Mouse (Mus musculus) cerebellum, adult (tissue): Measurements from ENCODE around the gene Iqcf1.
A peak's percentile ranks its signal among the peaks of the same experiment; 100 is the strongest.

Experiments used
- ATAC-seq: cut with Nextera tagmentation; 2 replicates; pipeline ENCODE4 v1.9.2; 2017; ENCODE audit warnings: mild to moderate bottlenecking, moderate library complexity, mixed read lengths; ENCODE audit not compliant: insufficient number of reproducible peaks, low FRiP score, low TSS enrichment

Iqcf1 gene

GRCm38 (mm10) chr9:106499667-106500066 is at the start of gene Iqcf1:
Gene Iqcf1, plus strand, starts transcription at chr9:106499967.
- ATAC-seq = no peak

GRCm38 (mm10) chr9:106450661-106451060 is 49.1 kb upstream of the Iqcf1 start:
- no peak for ATAC-seq

- ATAC-seq = no peak
Measured at GRCm38 (mm10) chr9:106451298-106451697, 48.5 kb upstream of the Iqcf1 start.

- no peak for ATAC-seq
Measured at GRCm38 (mm10) chr9:106451899-106452298, 47.9 kb upstream of the Iqcf1 start.

GRCm38 (mm10) chr9:106452351-106452750 is 47.4 kb upstream of the Iqcf1 start:
- ATAC-seq = no peak

- ATAC-seq = no peak
Measured at GRCm38 (mm10) chr9:106452821-106453220, 46.9 kb upstream of the Iqcf1 start.

- peak; percentile 6; the same call in 1 of the 2 replicates for ATAC-seq
Measured at GRCm38 (mm10) chr9:106453271-106454070, 46.3 kb upstream of the Iqcf1 start, which contains the start of gene Pcbp4. Gene Pcbp4, plus strand, starts transcription at chr9:106453291.

GRCm38 (mm10) chr9:106454071-106454761 is 45.6 kb upstream of the Iqcf1 start:
- no peak for ATAC-seq

- no peak for ATAC-seq
Measured at GRCm38 (mm10) chr9:106454888-106455681, 44.7 kb upstream of the Iqcf1 start.

GRCm38 (mm10) chr9:106456325-106457162 is 43.2 kb upstream of the Iqcf1 start:
- ATAC-seq = no peak

GRCm38 (mm10) chr9:106457163-106457559 is 42.6 kb upstream of the Iqcf1 start:
- no peak for ATAC-seq

- no peak for ATAC-seq
Measured at GRCm38 (mm10) chr9:106457920-106458319, 41.8 kb upstream of the Iqcf1 start.

- peak; percentile 1; the same call in 1 of the 2 replicates for ATAC-seq
Measured at GRCm38 (mm10) chr9:106459946-106460345, 39.8 kb upstream of the Iqcf1 start.

- peak; percentile 22; the same call in 1 of the 2 replicates for ATAC-seq
Measured at GRCm38 (mm10) chr9:106460401-106461025, 39.3 kb upstream of the Iqcf1 start.

- no peak for ATAC-seq
Measured at GRCm38 (mm10) chr9:106461026-106461415, 38.7 kb upstream of the Iqcf1 start.

GRCm38 (mm10) chr9:106461641-106462429 is 37.9 kb upstream of the Iqcf1 start:
- no peak for ATAC-seq

- ATAC-seq = no peak
Measured at GRCm38 (mm10) chr9:106462430-106462800, 37.4 kb upstream of the Iqcf1 start.
